Mouse (Mus musculus): ENCODE results near the gene Trp53rkb. TPM values are rescaled to one million over a fixed set of nuclear protein-coding genes. Genes with fewer than 3 reads are reported as not detected.
"Not testable (repeated sequence)": the region's sequence is repeated elsewhere in the genome, so short reads cannot be mapped to it uniquely, and the experiment has no call there.

Trp53rkb gene
- 10.0 and 11.1 TPM in 2 replicates for polyA plus RNA-seq (2016; fragmentation: Nextera tagmentation; extraction: Ambion mirVana)

- peak within 1 kb of the TSS; percentile 68 for H3K4me2 ChIP-seq
- 32% methylated on average over 5 of the region's 5 CpGs for WGBS
- peak within 1 kb of the TSS; percentile 81 for H3K9ac ChIP-seq
- H3K27ac ChIP-seq: peak within 1 kb of the TSS; percentile 64
- H3K27me3 ChIP-seq: 0 out of 2 replicates have a peak, but pooled peaks cover 1% of the 10 kb centered on the region
- H3K4me3 ChIP-seq (replicated peaks): peak within 1 kb of the TSS; percentile 83
- peak; percentile 66 for ATAC-seq (ENCODE audit: low FRiP score)
- peaks cover 27% of the 10 kb centered on the region for H3K4me1 ChIP-seq
- H3K9me3 ChIP-seq: no peaks in the 10 kb centered on the region
- peaks cover 16% of the 10 kb centered on the region for H3K36me3 ChIP-seq (replicated peaks)
Measured at GRCm38 (mm10) chr2:166792355-166792754, at the start of gene Trp53rkb. Gene Trp53rkb, plus strand, starts transcription at chr2:166792531.

- no peak for ATAC-seq (ENCODE audit: low FRiP score)
- H3K27ac ChIP-seq: no peak overlapping the region
- 30% methylated on average over 4 of the region's 4 CpGs for WGBS
- H3K4me3 ChIP-seq (replicated peaks): no peak overlapping the region
- no peaks in the 10 kb centered on the region for H3K36me3 ChIP-seq (replicated peaks)
- H3K9ac ChIP-seq: no peak overlapping the region
- H3K4me1 ChIP-seq: peaks cover 6% of the 10 kb centered on the region
- no peaks in the 10 kb centered on the region for H3K27me3 ChIP-seq
- H3K9me3 ChIP-seq: no peaks in the 10 kb centered on the region
- no peak overlapping the region for H3K4me2 ChIP-seq
Measured at GRCm38 (mm10) chr2:166743504-166743903, 48.8 kb upstream of the Trp53rkb start.

GRCm38 (mm10) chr2:166744433-166744832, 47.9 kb upstream of the Trp53rkb start:
- Histone ChIP-seq H3K36me3 (replicated peaks) (no peaks in the 10 kb centered on the region), H3K27ac (no peak overlapping the region), H3K9ac (no peak overlapping the region), H3K4me3 (replicated peaks) (no peak overlapping the region), H3K27me3 (no peaks in the 10 kb centered on the region), H3K9me3 (no peaks in the 10 kb centered on the region), H3K4me2 (no peak overlapping the region), H3K4me1 (peaks cover 6% of the 10 kb centered on the region)
- WGBS: 79% methylated on average over 7 of the region's 7 CpGs
- no peak for ATAC-seq (ENCODE audit: low FRiP score)

DNA sequence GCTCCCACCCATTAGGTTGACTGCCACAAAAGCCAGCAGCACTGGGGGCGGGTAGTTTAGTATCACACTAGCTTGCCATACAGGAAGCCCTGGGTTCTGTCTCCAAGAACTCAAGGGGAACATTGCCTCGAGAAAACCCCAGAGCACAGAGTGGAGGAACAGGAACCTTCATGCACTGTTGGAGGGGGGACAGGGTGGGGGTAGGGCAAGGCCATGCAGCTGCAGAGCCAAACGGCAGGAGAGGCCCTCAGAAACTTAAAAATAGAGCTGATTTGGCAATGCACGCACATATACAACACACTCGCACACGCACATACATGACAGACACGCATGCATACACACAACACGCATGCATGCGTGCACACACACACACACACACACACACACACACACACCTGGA, 46.5 kb upstream of the Trp53rkb start:
- no peak overlapping the region for H3K4me2 ChIP-seq
- 89% methylated on average over 9 of the region's 9 CpGs for WGBS
- no peak overlapping the region for H3K27ac ChIP-seq

DNA sequence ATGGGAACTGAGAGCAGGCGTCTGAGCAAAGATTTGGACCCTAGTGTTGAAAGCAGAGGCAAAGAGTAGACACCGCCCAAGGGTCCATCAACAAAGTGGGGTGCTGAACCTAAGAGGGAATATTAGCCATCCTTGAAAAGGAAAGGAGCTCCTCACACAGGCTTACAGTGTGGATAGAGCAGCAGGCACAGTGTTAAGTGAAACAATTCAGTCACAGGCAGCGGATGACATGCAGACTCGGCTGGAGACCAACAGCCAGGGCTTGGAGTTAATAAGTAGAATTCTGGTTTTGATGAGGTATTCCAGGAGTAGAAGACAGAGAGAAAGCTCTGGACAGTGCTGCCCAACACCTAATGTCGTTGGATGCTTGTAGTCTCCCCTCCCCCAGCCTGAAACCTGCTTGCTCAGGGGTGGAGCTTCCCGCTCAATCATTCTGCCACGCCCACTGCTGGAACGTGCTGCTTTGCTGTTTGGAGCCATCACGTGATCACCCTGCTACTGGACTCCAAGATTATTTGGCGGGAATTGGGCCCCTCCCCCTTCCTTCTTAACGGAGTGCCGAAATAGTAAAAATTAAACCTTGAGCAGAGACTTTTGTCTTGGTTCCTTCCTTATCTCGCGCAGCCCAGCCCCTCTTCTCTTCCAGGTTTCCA, 45.9 kb upstream of the Trp53rkb start:
- not testable (repeated sequence) for H3K4me1 ChIP-seq; ATAC-seq (ENCODE audit: low FRiP score); H3K36me3 ChIP-seq (replicated peaks); H3K9ac ChIP-seq; H3K27me3 ChIP-seq; H3K9me3 ChIP-seq; H3K4me3 ChIP-seq (replicated peaks); H3K27ac ChIP-seq; H3K4me2 ChIP-seq
- 56% methylated on average over 14 of the region's 14 CpGs for WGBS

More for the DNA sequence above, 46.5 kb upstream of the Trp53rkb start:
- Histone ChIP-seq H3K4me3 (replicated peaks) (no peak overlapping the region), H3K4me1 (peaks cover 6% of the 10 kb centered on the region), H3K9me3 (no peaks in the 10 kb centered on the region), H3K36me3 (replicated peaks) (no peaks in the 10 kb centered on the region), H3K9ac (no peak overlapping the region), H3K27me3 (no peaks in the 10 kb centered on the region)
- ATAC-seq (ENCODE audit: low FRiP score): no peak

DNA sequence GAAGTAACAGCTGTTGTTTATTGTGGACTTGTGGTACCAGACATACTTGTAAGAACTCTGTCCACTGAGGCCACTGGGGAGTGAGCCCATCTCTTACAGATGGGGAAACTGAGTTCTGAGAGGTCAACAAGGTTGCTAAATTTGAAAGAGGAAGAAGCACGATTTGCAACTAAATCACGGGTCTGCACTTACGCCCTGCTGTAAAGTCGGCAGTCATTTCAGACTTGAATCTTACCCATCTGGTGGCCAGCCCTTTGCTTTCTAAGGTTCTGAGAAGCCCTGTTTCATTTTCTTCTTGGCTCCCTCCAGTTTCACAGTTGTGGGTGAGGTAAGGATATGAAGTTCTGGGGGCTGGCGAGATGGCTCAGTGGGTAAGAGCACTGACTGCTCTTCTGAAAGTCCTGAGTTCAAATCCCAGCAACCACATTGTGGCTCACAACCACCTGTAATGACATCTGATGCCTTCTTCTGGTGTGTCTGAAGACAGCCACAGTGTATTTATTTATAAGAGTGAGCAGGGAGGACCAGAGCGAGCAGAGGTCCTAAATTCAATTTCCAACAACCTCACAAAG, 41.6 kb upstream of the Trp53rkb start:
- H3K36me3 ChIP-seq (replicated peaks): no peaks in the 10 kb centered on the region
- no peak overlapping the region for H3K27ac ChIP-seq
- no peak overlapping the region for H3K9ac ChIP-seq
- WGBS: 90% methylated on average over 6 of the region's 6 CpGs
- no peak overlapping the region for H3K4me3 ChIP-seq (replicated peaks)
- H3K9me3 ChIP-seq: no peaks in the 10 kb centered on the region
- H3K27me3 ChIP-seq: no peaks in the 10 kb centered on the region
- ATAC-seq (ENCODE audit: low FRiP score): no peak
- no peak overlapping the region for H3K4me2 ChIP-seq
- H3K4me1 ChIP-seq: 0 out of 2 replicates have a peak, but pooled peaks cover 2% of the 10 kb centered on the region

DNA sequence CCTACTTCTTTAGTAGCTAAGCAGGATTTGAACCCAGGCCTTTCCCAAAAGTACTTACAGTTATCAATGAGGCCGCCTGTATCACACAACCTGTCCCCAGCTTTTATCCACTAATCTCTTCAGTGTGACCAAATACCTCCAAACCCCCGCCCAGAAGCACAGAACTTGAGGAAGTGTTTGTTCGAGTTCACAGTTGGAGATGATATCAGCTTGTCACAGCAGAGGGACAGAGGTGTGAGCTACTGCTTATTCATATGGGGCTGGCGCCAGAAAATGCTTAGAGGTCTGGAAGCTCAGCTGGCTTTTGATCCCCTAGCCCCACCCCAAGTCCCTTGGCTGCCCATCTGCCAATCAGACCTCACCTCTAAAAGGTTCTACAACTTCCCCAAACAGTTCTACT, 38.1 kb upstream of the Trp53rkb start:
- WGBS: 74% methylated on average over 4 of the region's 4 CpGs

GRCm38 (mm10) chr2:166754760-166755159, 37.6 kb upstream of the Trp53rkb start:
- Histone ChIP-seq H3K4me3 (replicated peaks) (no peak overlapping the region), H3K4me2 (no peak overlapping the region), H3K27me3 (no peaks in the 10 kb centered on the region), H3K27ac (no peak overlapping the region), H3K9me3 (no peaks in the 10 kb centered on the region), H3K9ac (no peak overlapping the region), H3K4me1 (no peaks in the 10 kb centered on the region), H3K36me3 (replicated peaks) (no peaks in the 10 kb centered on the region)
- ATAC-seq (ENCODE audit: low FRiP score): no peak
- 90% methylated on average over 7 of the region's 7 CpGs for WGBS

More for the DNA sequence above, 38.1 kb upstream of the Trp53rkb start:
- no peak for ATAC-seq (ENCODE audit: low FRiP score)
- Histone ChIP-seq H3K27me3 (no peaks in the 10 kb centered on the region), H3K4me2 (no peak overlapping the region), H3K9ac (no peak overlapping the region), H3K27ac (no peak overlapping the region), H3K9me3 (no peaks in the 10 kb centered on the region), H3K4me3 (replicated peaks) (no peak overlapping the region), H3K4me1 (no peaks in the 10 kb centered on the region), H3K36me3 (replicated peaks) (no peaks in the 10 kb centered on the region)

DNA sequence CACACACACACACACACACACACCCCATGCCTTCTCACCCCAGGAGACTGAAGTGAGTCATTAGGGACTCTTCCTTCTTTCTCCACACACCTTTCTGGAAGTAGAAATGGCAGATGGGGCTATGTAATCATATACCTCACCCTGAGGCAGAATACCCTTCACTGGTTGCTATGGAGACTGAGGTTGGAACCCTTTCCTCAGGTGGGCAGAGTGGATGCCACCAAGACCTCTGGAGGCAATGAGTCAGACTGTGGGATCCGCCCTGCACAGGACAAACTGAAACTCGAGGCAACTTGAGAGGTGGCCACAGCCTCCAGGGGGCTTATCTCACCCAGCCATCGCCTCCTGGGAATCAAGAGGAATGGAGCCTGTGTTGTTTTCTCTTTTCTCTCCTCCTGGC, 34.4 kb upstream of the Trp53rkb start:
- ATAC-seq (ENCODE audit: low FRiP score): no peak
- Histone ChIP-seq H3K9me3 (no peaks in the 10 kb centered on the region), H3K4me1 (no peaks in the 10 kb centered on the region), H3K4me3 (replicated peaks) (no peak overlapping the region), H3K36me3 (replicated peaks) (no peaks in the 10 kb centered on the region), H3K27ac (no peak overlapping the region), H3K27me3 (no peaks in the 10 kb centered on the region), H3K9ac (no peak overlapping the region), H3K4me2 (no peak overlapping the region)
- WGBS: 41% methylated on average over 3 of the region's 3 CpGs

DNA sequence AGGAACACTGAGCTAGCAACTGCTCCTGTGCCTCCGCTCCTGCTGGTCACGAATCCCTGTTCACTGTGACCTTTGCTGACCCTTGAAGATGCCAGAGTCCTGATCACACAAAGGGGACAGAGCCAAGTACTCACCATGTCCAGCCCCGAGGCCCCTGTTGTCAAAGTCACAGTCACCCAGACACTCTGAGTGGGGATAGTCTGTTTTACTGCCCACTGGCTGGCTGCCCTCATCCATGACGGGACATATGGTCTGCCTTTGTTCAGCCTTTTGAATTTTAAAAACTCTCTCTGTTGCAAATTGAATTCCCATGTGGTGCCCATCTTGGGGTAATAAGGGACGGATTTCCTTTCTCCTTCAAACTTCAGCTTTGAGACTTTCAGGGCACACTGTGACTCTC, 28.3 kb upstream of the Trp53rkb start:
- H3K36me3 ChIP-seq (replicated peaks): no peaks in the 10 kb centered on the region
- 39% methylated on average over 5 of the region's 5 CpGs for WGBS
- H3K4me1 ChIP-seq: peaks cover 6% of the 10 kb centered on the region; the same call in 1 of the 2 replicates
- ATAC-seq (ENCODE audit: low FRiP score): no peak
- H3K4me2 ChIP-seq: no peak overlapping the region
- no peaks in the 10 kb centered on the region for H3K9me3 ChIP-seq
- no peaks in the 10 kb centered on the region for H3K27me3 ChIP-seq
- no peak overlapping the region for H3K9ac ChIP-seq
- H3K4me3 ChIP-seq (replicated peaks): no peak overlapping the region
- H3K27ac ChIP-seq: no peak overlapping the region

DNA sequence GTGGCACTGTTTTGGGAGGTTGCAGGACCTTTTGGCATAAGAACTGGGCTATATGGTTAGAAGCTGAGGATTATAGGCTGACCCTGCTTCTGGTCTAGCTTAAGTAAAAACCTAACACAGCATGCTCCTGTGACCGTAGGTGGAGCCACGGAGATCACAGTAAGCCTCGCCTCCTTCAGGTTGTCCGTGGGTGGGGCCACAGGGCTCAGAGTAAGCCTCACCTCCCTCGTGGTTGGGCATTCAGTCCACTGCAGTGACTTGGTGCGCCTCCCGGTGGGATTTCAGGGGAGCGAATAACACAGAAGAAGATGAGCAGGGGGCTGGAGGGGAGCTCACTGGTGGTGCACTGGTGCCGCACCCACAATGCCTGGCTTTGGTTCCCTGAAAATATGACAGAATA, 24.7 kb upstream of the Trp53rkb start:
- Histone ChIP-seq H3K4me3 (replicated peaks) (no peak overlapping the region), H3K27ac (no peak overlapping the region), H3K9me3 (no peaks in the 10 kb centered on the region), H3K9ac (no peak overlapping the region), H3K4me1 (peaks cover 6% of the 10 kb centered on the region; the same call in 1 of the 2 replicates), H3K36me3 (replicated peaks) (no peaks in the 10 kb centered on the region), H3K4me2 (no peak overlapping the region), H3K27me3 (no peaks in the 10 kb centered on the region)
- ATAC-seq (ENCODE audit: low FRiP score): no peak
- whole genome bisulfite sequencing: 66% methylated on average over 9 of the region's 9 CpGs

- 74% methylated on average over 11 of the region's 11 CpGs for WGBS
- Histone ChIP-seq H3K27ac (no peak overlapping the region), H3K4me1 (no peaks in the 10 kb centered on the region), H3K9me3 (no peaks in the 10 kb centered on the region), H3K9ac (no peak overlapping the region), H3K36me3 (replicated peaks) (no peaks in the 10 kb centered on the region), H3K27me3 (no peaks in the 10 kb centered on the region), H3K4me3 (replicated peaks) (no peak overlapping the region), H3K4me2 (no peak overlapping the region)
- ATAC-seq (ENCODE audit: low FRiP score): no peak
Measured at GRCm38 (mm10) chr2:166771396-166771795, 20.9 kb upstream of the Trp53rkb start.

- Histone ChIP-seq H3K27me3 (no peaks in the 10 kb centered on the region), H3K9ac (no peak overlapping the region), H3K4me1 (no peaks in the 10 kb centered on the region), H3K36me3 (replicated peaks) (no peaks in the 10 kb centered on the region), H3K4me2 (no peak overlapping the region), H3K4me3 (replicated peaks) (no peak overlapping the region), H3K27ac (no peak overlapping the region), H3K9me3 (no peaks in the 10 kb centered on the region)
- no peak for ATAC-seq (ENCODE audit: low FRiP score)
- WGBS: 77% methylated on average over 10 of the region's 10 CpGs
Measured at GRCm38 (mm10) chr2:166773587-166773986, 18.7 kb upstream of the Trp53rkb start.
